Mouse (Mus musculus) cerebellum, adult 2 months (tissue): ENCODE results near the gene Ppl.

ENCODE experiments used
- CTCF ChIP-seq: fragments of 200-500 bp; IDR thresholded peaks from 2 replicates; pipeline ENCODE4 v1.5.1; 2011; ENCODE audit warnings: low read depth, mild to moderate bottlenecking, control low read depth, low read length, moderate library complexity, borderline replicate concordance; ENCODE audit not compliant: insufficient read depth
- POLR2A ChIP-seq: fragments of 200-500 bp; IDR thresholded peaks from 2 replicates; pipeline ENCODE4 v1.6.1; 2011; ENCODE audit warnings: low read length, control low read depth, borderline replicate concordance; ENCODE audit not compliant: insufficient read depth

DNA sequence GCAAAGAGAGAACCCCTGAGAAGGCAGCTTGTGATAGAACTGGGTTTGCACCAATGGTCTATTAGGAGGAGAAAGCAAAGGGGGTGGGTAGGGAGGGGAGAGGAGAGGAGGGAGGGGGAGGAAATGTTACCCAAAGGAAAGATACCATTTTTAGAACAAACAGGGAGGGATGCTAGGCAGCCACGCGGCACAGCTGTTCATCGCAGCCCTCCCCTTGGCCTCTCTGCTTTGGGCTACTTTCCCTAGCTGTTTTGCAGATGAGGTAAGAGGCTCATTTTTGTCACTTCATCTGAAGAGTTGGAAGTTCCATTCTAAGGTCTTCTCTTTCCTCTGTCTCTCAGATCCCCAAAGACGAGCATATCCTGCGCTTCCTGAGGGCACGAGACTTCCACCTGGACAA lies 40.4 kb upstream of the Ppl start:
- TF ChIP-seq CTCF (no peak), POLR2A (no peak)
